In the genomic region with DNA sequence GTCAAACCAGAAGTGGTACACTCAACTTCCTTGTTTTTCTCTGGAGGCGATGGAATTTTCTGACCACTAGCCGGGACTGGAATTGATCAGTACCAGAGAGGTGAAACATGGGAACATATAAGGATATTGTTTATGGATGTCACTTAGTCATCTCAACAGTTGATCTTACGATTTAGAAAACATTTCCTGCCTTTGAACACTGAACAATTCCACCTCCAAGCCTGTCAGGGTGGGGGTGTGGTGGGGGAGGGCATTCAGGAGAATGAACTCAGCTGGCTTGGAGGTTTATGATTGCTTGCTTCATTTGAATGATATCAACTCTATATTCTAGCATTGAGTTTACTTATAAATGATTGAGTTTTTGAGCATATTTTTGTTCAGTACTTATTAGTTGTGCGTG, we compare ENCODE assay signal across 21 mouse cellular contexts. TPM values are rescaled to one million over a fixed set of nuclear protein-coding genes. Genes with fewer than 3 reads are reported as not detected.
"Had no signal": no experiment of that assay in that cellular context is flagged by ENCODE, and none has a peak within 500 bp of the region (broad histone marks: within the 10 kb centered on the region; RNA-seq: fewer than 3 reads in every experiment).

No protein-coding gene starts in this region.

- H3K4me3 ChIP-seq: gastrocnemius, adult 2 months; heart, embryonic 10.5 days; heart, embryonic 12.5 days; intestine, embryonic 15.5 days; layer of hippocampus, adult 2 months; limb, embryonic 13.5 days; limb, embryonic 15.5 days had no signal

- H3K4me1 ChIP-seq: heart, embryonic 10.5 days; heart, embryonic 12.5 days; intestine, embryonic 15.5 days; limb, embryonic 13.5 days; limb, embryonic 15.5 days had no signal

- DNase-seq: gastrocnemius, adult 2 months; gastrocnemius, postnatal 10 days; gastrocnemius, postnatal 25 days; heart, adult 18-20 months; heart, postnatal 10 days; heart, postnatal 4 days; kidney, adult 18-20 months; kidney, adult 8-10 months; kidney, postnatal 10 days; kidney, postnatal 25 days; kidney, postnatal 4 days; layer of hippocampus, postnatal 36 days; left cerebral cortex, postnatal 4 days had no signal

RNA-seq across cellular contexts. Expression of gene BC067074, which starts 13.6 kb away (rescaled TPM):
- total RNA-seq: granulocyte monocyte progenitor cell, adult 5-6 weeks had no signal
- polyA plus RNA-seq: inflammation-experienced regulatory T-cells, adult 6 months had no signal
